Mouse (Mus musculus) liver, adult 2 months (tissue): ENCODE data around the gene Cln3.

Experiments used
- CTCF ChIP-seq: fragments of 200-500 bp; IDR thresholded peaks from 2 replicates; pipeline ENCODE4 v1.5.1; 2011; ENCODE audit warnings: low read depth, low read length, control low read depth
- POLR2A ChIP-seq: fragments of 200-500 bp; IDR thresholded peaks from 2 replicates; pipeline ENCODE4 v1.6.1; 2011; ENCODE audit warnings: low read length, control low read depth; ENCODE audit not compliant: insufficient read depth; ENCODE audit errors: extremely low read depth

- TF ChIP-seq CTCF: peak; percentile 79
- no peak for TF ChIP-seq POLR2A
These were observed 6.4 kb downstream of the Cln3 start for GRCm38 (mm10) chr7:126579172-126579571.
